Comparison of ENCODE assay signal across 33 mouse cellular contexts in genomic region chr1:131822856-131823492, GRCm38 (mm10). TPM values are rescaled to one million over a fixed set of nuclear protein-coding genes. Genes with fewer than 3 reads are reported as not detected.
"Had no signal": no experiment of that assay in that cellular context is flagged by ENCODE, and none has a peak within 500 bp of the region (broad histone marks: within the 10 kb centered on the region; RNA-seq: fewer than 3 reads in every experiment).

No protein-coding gene starts in this region.

- H3K4me3 ChIP-seq: limb, embryonic 10.5 days; limb, embryonic 12.5 days; limb, embryonic 13.5 days; limb, embryonic 15.5 days; liver, embryonic 12.5 days; liver, embryonic 13.5 days; liver, embryonic 15.5 days; lung, embryonic 15.5 days; megakaryocyte, embryonic 14.5 days; midbrain, embryonic 10.5 days; midbrain, embryonic 12.5 days; midbrain, embryonic 13.5 days; midbrain, embryonic 15.5 days; myocyte; neural tube, embryonic 12.5 days; neural tube, embryonic 13.5 days had no signal

- H3K4me2 ChIP-seq: limb, embryonic 12.5 days; limb, embryonic 13.5 days; limb, embryonic 15.5 days; liver, embryonic 11.5 days; liver, embryonic 12.5 days; liver, embryonic 13.5 days; liver, embryonic 15.5 days; lung, embryonic 14.5 days; lung, embryonic 15.5 days; midbrain, embryonic 12.5 days; midbrain, embryonic 13.5 days; midbrain, embryonic 15.5 days; neural tube, embryonic 12.5 days; neural tube, embryonic 13.5 days had no signal

- H3K27me3 ChIP-seq: limb, embryonic 12.5 days; limb, embryonic 13.5 days; limb, embryonic 15.5 days; lung, embryonic 15.5 days; midbrain, embryonic 13.5 days; midbrain, embryonic 15.5 days; neural tube, embryonic 12.5 days had no signal

- H3K9me3 ChIP-seq: limb, embryonic 10.5 days; limb, embryonic 15.5 days; liver, embryonic 12.5 days; liver, embryonic 13.5 days; liver, embryonic 15.5 days; lung, embryonic 15.5 days; midbrain, embryonic 10.5 days; midbrain, embryonic 12.5 days; midbrain, embryonic 13.5 days; midbrain, embryonic 15.5 days; neural tube, embryonic 13.5 days had no signal

- ATAC-seq: liver, embryonic 12.5 days; liver, postnatal 0 days; lung, postnatal 0 days; midbrain, embryonic 13.5 days; midbrain, embryonic 15.5 days; midbrain, embryonic 16.5 days had no signal

- H3K27ac ChIP-seq: limb, embryonic 10.5 days; limb, embryonic 12.5 days; limb, embryonic 13.5 days; limb, embryonic 15.5 days; liver, embryonic 12.5 days; liver, embryonic 13.5 days; liver, embryonic 14.5 days; liver, embryonic 15.5 days; lung, embryonic 15.5 days; macrophage; midbrain, embryonic 10.5 days; midbrain, embryonic 12.5 days; midbrain, embryonic 13.5 days; midbrain, embryonic 15.5 days; neural tube, embryonic 12.5 days; neural tube, embryonic 13.5 days had no signal

- H3K36me3 ChIP-seq: limb, embryonic 10.5 days; limb, embryonic 12.5 days; limb, embryonic 13.5 days; limb, embryonic 15.5 days; liver, embryonic 12.5 days; liver, embryonic 13.5 days; liver, embryonic 15.5 days; lung, embryonic 15.5 days; midbrain, embryonic 10.5 days; midbrain, embryonic 12.5 days; midbrain, embryonic 13.5 days; midbrain, embryonic 15.5 days; neural tube, embryonic 12.5 days; neural tube, embryonic 13.5 days had no signal

- H3K9ac ChIP-seq: limb, embryonic 12.5 days; limb, embryonic 13.5 days; limb, embryonic 15.5 days; liver, embryonic 12.5 days; liver, embryonic 13.5 days; liver, embryonic 14.5 days; liver, embryonic 15.5 days; liver, postnatal 0 days; lung, embryonic 14.5 days; lung, embryonic 15.5 days; midbrain, embryonic 12.5 days; midbrain, embryonic 13.5 days; midbrain, embryonic 15.5 days; neural tube, embryonic 12.5 days; neural tube, embryonic 13.5 days had no signal

- DNase-seq: left cerebral cortex, postnatal 4 days; liver; liver, embryonic 13.5 days; liver, postnatal 0 days; lung, adult 18-20 months; lung, adult 2 months; lung, embryonic 14.5 days; lung, postnatal 10 days; lung, postnatal 14 days; lung, postnatal 36 days; lung, postnatal 4 days had no signal

RNA-seq across cellular contexts. Expression of gene Pm20d1, which starts 25.8 kb away (rescaled TPM):
- total RNA-seq: megakaryocyte-erythroid progenitor cell, adult 5-6 weeks; monocyte, adult 5-6 weeks had no signal
- polyA plus RNA-seq: macrophage had no signal
